Mouse (Mus musculus): ENCODE results near the gene March2.

DNA sequence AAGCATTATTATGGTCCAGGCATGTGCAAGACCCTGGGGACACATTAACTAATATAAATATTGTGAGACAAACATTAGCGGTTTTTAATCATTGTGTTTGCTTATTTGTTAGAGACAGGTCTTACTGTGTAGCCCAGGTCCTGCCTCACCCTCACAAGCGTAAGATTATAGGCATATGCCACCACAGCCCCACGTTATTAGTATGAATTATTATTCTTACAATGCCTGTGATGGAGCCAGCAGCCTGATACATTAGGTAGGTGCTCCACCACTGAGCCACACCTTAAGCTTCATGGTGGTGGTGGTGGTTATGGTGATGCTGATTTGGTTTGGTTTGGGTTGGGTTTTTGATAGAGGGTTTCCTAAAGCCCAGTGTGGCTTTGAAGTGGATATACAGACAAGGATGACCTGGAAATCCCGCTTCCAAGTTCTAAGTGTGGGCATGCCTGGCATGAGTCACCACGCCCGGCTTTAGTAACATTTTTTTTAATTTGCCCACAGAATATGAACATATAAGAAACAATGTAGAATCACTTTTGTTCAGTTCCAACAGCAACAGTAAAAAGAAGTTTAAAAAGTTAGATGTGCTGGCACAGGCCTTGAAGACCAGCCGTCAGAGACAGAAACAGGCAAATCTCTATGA, 1.4 kb upstream of the March2 start:
- no peak for TF ChIP-seq CTCF (IDR thresholded peaks at IDR 0.05; ENCODE audit: extremely low read depth, insufficient read length, insufficient replicate concordance, low read depth, low read length)
- TF ChIP-seq POLR2A (IDR thresholded peaks at IDR 0.05; ENCODE audit: low read depth, low read length) = no peak

All from small intestine, adult 2 months (tissue).